Mouse (Mus musculus) cortical plate, adult 2 months (tissue): ENCODE data around the gene Adtrp.

Experiments
- CTCF ChIP-seq: fragments of 200-500 bp; IDR thresholded peaks from 2 replicates; pipeline ENCODE4 v1.5.1; 2011; ENCODE audit warnings: mild to moderate bottlenecking, control low read depth, low read length; ENCODE audit not compliant: insufficient read depth; ENCODE audit errors: extremely low read depth
- POLR2A ChIP-seq: fragments of 200-500 bp; IDR thresholded peaks from 2 replicates; pipeline ENCODE4 v1.6.1; 2011; ENCODE audit warnings: mild to moderate bottlenecking, low read length, control low read depth; ENCODE audit not compliant: insufficient read depth; ENCODE audit errors: extremely low read depth

GRCm38 (mm10) chr13:41844071-41844470 lies 3.4 kb downstream of the Adtrp start:
- TF ChIP-seq POLR2A (no peak), CTCF (no peak)
